In the genomic region with DNA sequence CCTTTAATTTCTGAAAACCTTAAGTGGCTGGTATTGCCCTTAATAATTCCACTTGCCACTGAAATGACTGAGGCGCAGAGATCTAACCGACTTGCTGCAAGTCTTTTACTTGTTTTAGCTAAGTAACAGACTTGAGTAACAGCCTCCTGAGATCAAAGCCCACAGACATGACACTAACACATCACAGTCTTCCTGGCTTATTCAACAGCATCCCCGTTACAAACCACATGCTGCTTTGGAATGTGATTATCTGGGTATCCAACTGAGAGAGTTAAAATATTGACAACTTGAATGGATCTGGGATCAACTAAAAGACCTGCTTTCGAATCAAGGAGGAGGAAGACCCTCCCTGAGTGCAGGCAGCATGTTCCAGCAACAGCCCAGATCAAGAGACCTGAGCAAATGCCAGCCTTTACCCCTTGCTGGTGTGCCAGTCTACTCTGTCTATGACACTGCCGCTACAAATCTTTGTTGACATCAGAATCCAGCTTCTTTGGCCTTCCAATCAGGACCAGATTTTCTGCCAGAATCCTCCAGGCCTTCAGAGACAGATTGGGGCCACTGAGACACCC, we compare ENCODE assay signal across 24 mouse cellular contexts.
A peak's percentile ranks its signal among the peaks of the same experiment; 100 is the strongest.
DNase-seq lines count a peak whose midpoint lies in the region; ATAC-seq and TF ChIP-seq lines count a peak whose summit lies in the region.
"Had no signal": no experiment of that assay in that cellular context is flagged by ENCODE, and none has a peak within 500 bp of the region (broad histone marks: within the 10 kb centered on the region; RNA-seq: fewer than 3 reads in every experiment).

No protein-coding gene starts in this region.

- 0 out of 2 replicates have a peak, but pooled peaks have one; percentile 23 for ATAC-seq in midbrain, postnatal 0 days (ENCODE audit: low FRiP score)
- ATAC-seq: activated CD4-positive, CD25-positive, alpha-beta regulatory T cell, adult 4 months; CD4-positive, CD25-positive, alpha-beta regulatory T cell, adult 4 months had no signal

- no peak for TF ChIP-seq POLR2A in kidney, adult 2 months (IDR thresholded peaks at IDR 0.05; ENCODE audit: low read depth, low read length)

- WGBS in midbrain, postnatal 0 days: 22% methylated on average over 5 of the region's 5 CpGs
- WGBS in kidney, adult 2 months: 54% methylated on average over 5 of the region's 5 CpGs

- no peak overlapping the region for H3K9ac ChIP-seq in midbrain, postnatal 0 days (replicated peaks; ENCODE audit: low read length, poor library complexity, severe bottlenecking)
- H3K9ac ChIP-seq: embryonic facial prominence, embryonic 13.5 days; forebrain, embryonic 12.5 days; heart, embryonic 15.5 days; hindbrain, embryonic 14.5 days had no signal

- H3K27ac ChIP-seq in midbrain, postnatal 0 days (ENCODE audit: low read depth, low read length): no peak overlapping the region
- H3K27ac ChIP-seq in kidney, adult 2 months (ENCODE audit: insufficient read depth, low read depth, low read length): no peak overlapping the region
- H3K27ac ChIP-seq: embryonic facial prominence, embryonic 13.5 days; forebrain, embryonic 12.5 days; heart, adult 2 months; heart, embryonic 15.5 days; hindbrain, embryonic 10.5 days; hindbrain, embryonic 14.5 days had no signal

- peak; percentile 16 for DNase-seq in embryo, embryonic 10.5 days (ENCODE audit: low spot score)
- DNase-seq in embryo, embryonic 11 days: no peak
- DNase-seq in heart, adult 11 months: peak; percentile 67
- no peak for DNase-seq in heart, postnatal 25 days (ENCODE audit: low spot score)
- peak; percentile 7 for DNase-seq in R1 (ENCODE audit: low read depth, low spot score)
- no peak for DNase-seq in midbrain, postnatal 0 days (ENCODE audit: low spot score)
- no peak for DNase-seq in kidney, adult 2 months
- DNase-seq: adrenal gland, postnatal 14 days; B cell, adult 2 months; cerebellum, adult 18-20 months; cerebellum, adult 9-11 months; cerebellum, postnatal 36 days; gastrocnemius, postnatal 10 days; heart, adult 2 months; heart, postnatal 14 days had no signal

- TF ChIP-seq CTCF in midbrain, postnatal 0 days (IDR thresholded peaks at IDR 0.05): no peak
- TF ChIP-seq CTCF in kidney, adult 2 months (conservative IDR thresholded peaks at IDR 0.05; ENCODE audit: insufficient read depth, insufficient read length, low read depth, low read length): no peak

- H3K4me1 ChIP-seq in midbrain, postnatal 0 days (ENCODE audit: insufficient read depth, low read length): no peaks in the 10 kb centered on the region
- no peaks in the 10 kb centered on the region for H3K4me1 ChIP-seq in kidney, adult 2 months (ENCODE audit: control insufficient read depth, insufficient read depth, low read length)
- H3K4me1 ChIP-seq: forebrain, embryonic 12.5 days; heart, embryonic 15.5 days; hindbrain, embryonic 10.5 days had no signal

- intact Hi-C loops in heart, postnatal 25 days (cut with DNase I): no loop called here

- no peak overlapping the region for H3K4me2 ChIP-seq in midbrain, postnatal 0 days (ENCODE audit: low read depth, low read length, poor library complexity, severe bottlenecking)
- H3K4me2 ChIP-seq: embryonic facial prominence, embryonic 13.5 days; forebrain, embryonic 12.5 days; heart, embryonic 11.5 days; heart, embryonic 15.5 days; hindbrain, embryonic 14.5 days had no signal

- H3K9me3 ChIP-seq in midbrain, postnatal 0 days (ENCODE audit: low read length): no peaks in the 10 kb centered on the region
- H3K9me3 ChIP-seq: forebrain, embryonic 12.5 days; heart, embryonic 15.5 days; hindbrain, embryonic 10.5 days had no signal

- H3K27me3 ChIP-seq in midbrain, postnatal 0 days (ENCODE audit: insufficient read depth, low read length): no peaks in the 10 kb centered on the region
- H3K27me3 ChIP-seq in kidney, adult 2 months (replicated peaks; ENCODE audit: control insufficient read depth, insufficient read depth, low read length): no peaks in the 10 kb centered on the region; the same call in 1 of the 2 replicates
- H3K27me3 ChIP-seq: embryonic facial prominence, embryonic 13.5 days; forebrain, embryonic 12.5 days; heart, embryonic 15.5 days had no signal

- no peaks in the 10 kb centered on the region for H3K36me3 ChIP-seq in midbrain, postnatal 0 days (ENCODE audit: insufficient read depth, low read length)
- H3K36me3 ChIP-seq in kidney, adult 2 months (ENCODE audit: control insufficient read depth, insufficient read depth, low read length): no peaks in the 10 kb centered on the region
- H3K36me3 ChIP-seq: embryonic facial prominence, embryonic 13.5 days; forebrain, embryonic 12.5 days; G1E; heart, embryonic 15.5 days; hindbrain, embryonic 10.5 days had no signal

- no peak overlapping the region for H3K4me3 ChIP-seq in midbrain, postnatal 0 days (ENCODE audit: low read depth, low read length)
- no peak overlapping the region for H3K4me3 ChIP-seq in kidney, adult 2 months (ENCODE audit: insufficient read depth, low read depth, low read length)
- H3K4me3 ChIP-seq: embryonic facial prominence, embryonic 13.5 days; forebrain, embryonic 12.5 days; heart, adult 2 months; heart, embryonic 15.5 days; hindbrain, embryonic 10.5 days had no signal

Comparison
In these comparisons a context has a peak if more than half of its experiments do, and no peak if none do; other contexts are left out.
1. DNase-seq: peak in embryo, embryonic 10.5 days (single experiment), heart, adult 11 months (single experiment) and R1 (single experiment); none in embryo, embryonic 11 days (single experiment), heart, postnatal 25 days (single experiment), midbrain, postnatal 0 days (single experiment) and kidney, adult 2 months (single experiment).